15 mouse cellular contexts compared by ENCODE assay signal in the genomic region with DNA sequence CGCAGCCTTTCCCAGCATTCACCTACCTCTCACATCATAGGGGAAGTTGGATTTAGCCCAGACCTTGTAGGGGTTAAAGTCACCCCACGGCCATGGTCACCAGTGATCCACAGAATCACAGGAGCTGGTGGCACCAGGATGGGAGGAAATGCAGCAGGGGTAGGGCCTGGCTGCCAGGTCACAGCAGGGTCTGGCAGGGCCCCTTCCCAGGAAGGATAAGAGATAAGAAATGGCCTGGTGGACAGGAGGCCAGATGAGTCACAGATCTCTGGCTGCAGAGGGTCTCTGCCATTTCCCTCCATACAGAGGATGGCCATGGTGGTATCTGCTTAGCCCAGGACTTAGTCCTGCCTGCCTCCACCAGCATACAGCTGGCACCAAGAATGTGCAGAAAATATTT.
DNase-seq lines count a peak whose midpoint lies in the region; ATAC-seq lines count a peak whose summit lies in the region.
"Had no signal": no experiment of that assay in that cellular context is flagged by ENCODE, and none has a peak within 500 bp of the region (broad histone marks: within the 10 kb centered on the region; RNA-seq: fewer than 3 reads in every experiment).

No protein-coding gene starts in this region.

- H3K4me1 ChIP-seq in hindbrain, embryonic 10.5 days (replicated peaks): peaks cover 85% of the 10 kb centered on the region
- H3K4me1 ChIP-seq in hindbrain, embryonic 11.5 days (replicated peaks; ENCODE audit: control insufficient read depth, insufficient read depth, low read length): peaks cover 23% of the 10 kb centered on the region
- H3K4me1 ChIP-seq in neural tube, embryonic 13.5 days (replicated peaks): peaks cover 74% of the 10 kb centered on the region

- H3K27ac ChIP-seq in hindbrain, embryonic 10.5 days: peak overlapping the region; percentile 90
- H3K27ac ChIP-seq in hindbrain, embryonic 11.5 days (ENCODE audit: low read depth, low read length): no peak overlapping the region
- H3K27ac ChIP-seq in neural tube, embryonic 13.5 days (replicated peaks): peak overlapping the region; percentile 71

- H3K9me3 ChIP-seq in hindbrain, embryonic 10.5 days: no peaks in the 10 kb centered on the region
- H3K9me3 ChIP-seq in hindbrain, embryonic 11.5 days (ENCODE audit: control insufficient read depth, low read length): no peaks in the 10 kb centered on the region
- H3K9me3 ChIP-seq in neural tube, embryonic 13.5 days: no peaks in the 10 kb centered on the region

- no peak overlapping the region for H3K9ac ChIP-seq in hindbrain, embryonic 11.5 days (ENCODE audit: low read depth, low read length)
- no peak overlapping the region for H3K9ac ChIP-seq in neural tube, embryonic 13.5 days

- H3K36me3 ChIP-seq in hindbrain, embryonic 10.5 days: no peaks in the 10 kb centered on the region
- no peaks in the 10 kb centered on the region for H3K36me3 ChIP-seq in hindbrain, embryonic 11.5 days (ENCODE audit: control insufficient read depth, insufficient read depth, low read length)
- H3K36me3 ChIP-seq in neural tube, embryonic 13.5 days: no peaks in the 10 kb centered on the region

- ATAC-seq in hindbrain, embryonic 11.5 days (ENCODE audit: low FRiP score): no peak
- ATAC-seq in neural tube, embryonic 13.5 days (ENCODE audit: low read depth): no peak

- no peaks in the 10 kb centered on the region for H3K27me3 ChIP-seq in hindbrain, embryonic 10.5 days (ENCODE audit: insufficient read depth, poor library complexity, severe bottlenecking)
- no peaks in the 10 kb centered on the region for H3K27me3 ChIP-seq in hindbrain, embryonic 11.5 days (ENCODE audit: control insufficient read depth, insufficient read depth, low read length)
- H3K27me3 ChIP-seq in neural tube, embryonic 13.5 days: no peaks in the 10 kb centered on the region

- WGBS in hindbrain, embryonic 10.5 days: 82% methylated on average over 2 of the region's 2 CpGs
- 80% methylated on average over 2 of the region's 2 CpGs for WGBS in hindbrain, embryonic 11.5 days
- WGBS in neural tube, embryonic 13.5 days: 86% methylated on average over 2 of the region's 2 CpGs

- no peak overlapping the region for H3K4me2 ChIP-seq in hindbrain, embryonic 11.5 days (replicated peaks; ENCODE audit: low read depth, low read length)
- H3K4me2 ChIP-seq in neural tube, embryonic 13.5 days: no peak overlapping the region
- H3K4me2 ChIP-seq: liver, embryonic 11.5 days had no signal

- no peak overlapping the region for H3K4me3 ChIP-seq in hindbrain, embryonic 10.5 days
- H3K4me3 ChIP-seq in hindbrain, embryonic 11.5 days (ENCODE audit: low read depth, low read length): no peak overlapping the region
- H3K4me3 ChIP-seq in neural tube, embryonic 13.5 days: no peak overlapping the region

- peak; percentile 62 to 77 for DNase-seq in cerebellum, postnatal 10 days
- no peak for DNase-seq in cerebellum, adult 9-10 months
- no peak for DNase-seq in hindbrain, embryonic 10.5 days (ENCODE audit: low spot score)
- DNase-seq in hindbrain, embryonic 11.5 days (ENCODE audit: low spot score): no peak
- DNase-seq in neural tube, embryonic 10.5 days (ENCODE audit: extremely low spot score, low spot score): no peak
- no peak for DNase-seq in spleen, adult 18-20 months
- DNase-seq in adipocyte (ENCODE audit: low spot score): no peak
- DNase-seq: adrenal gland, adult 2 months; B cell, adult 2 months; heart, adult 18-20 months; kidney, postnatal 10 days; lung, postnatal 10 days; right cerebral cortex, adult 18-20 months had no signal

Comparison
In these comparisons a context has a peak if more than half of its experiments do, and no peak if none do; other contexts are left out.
1. DNase-seq: peak in cerebellum, postnatal 10 days (2 of 2); none in cerebellum, adult 9-10 months (single experiment), hindbrain, embryonic 10.5 days (single experiment), hindbrain, embryonic 11.5 days (single experiment), neural tube, embryonic 10.5 days (single experiment), spleen, adult 18-20 months (0 of 2) and adipocyte (single experiment).